Mouse (Mus musculus): ENCODE measurements around the gene Ankrd40. TPM values are rescaled to one million over a fixed set of nuclear protein-coding genes. Genes with fewer than 3 reads are reported as not detected.

Gene Ankrd40
- polyA plus RNA-seq (2015; fragmentation: Nextera tagmentation; extraction: Ambion mirVana): 52.3 and 52.5 TPM in 2 replicates

DNA sequence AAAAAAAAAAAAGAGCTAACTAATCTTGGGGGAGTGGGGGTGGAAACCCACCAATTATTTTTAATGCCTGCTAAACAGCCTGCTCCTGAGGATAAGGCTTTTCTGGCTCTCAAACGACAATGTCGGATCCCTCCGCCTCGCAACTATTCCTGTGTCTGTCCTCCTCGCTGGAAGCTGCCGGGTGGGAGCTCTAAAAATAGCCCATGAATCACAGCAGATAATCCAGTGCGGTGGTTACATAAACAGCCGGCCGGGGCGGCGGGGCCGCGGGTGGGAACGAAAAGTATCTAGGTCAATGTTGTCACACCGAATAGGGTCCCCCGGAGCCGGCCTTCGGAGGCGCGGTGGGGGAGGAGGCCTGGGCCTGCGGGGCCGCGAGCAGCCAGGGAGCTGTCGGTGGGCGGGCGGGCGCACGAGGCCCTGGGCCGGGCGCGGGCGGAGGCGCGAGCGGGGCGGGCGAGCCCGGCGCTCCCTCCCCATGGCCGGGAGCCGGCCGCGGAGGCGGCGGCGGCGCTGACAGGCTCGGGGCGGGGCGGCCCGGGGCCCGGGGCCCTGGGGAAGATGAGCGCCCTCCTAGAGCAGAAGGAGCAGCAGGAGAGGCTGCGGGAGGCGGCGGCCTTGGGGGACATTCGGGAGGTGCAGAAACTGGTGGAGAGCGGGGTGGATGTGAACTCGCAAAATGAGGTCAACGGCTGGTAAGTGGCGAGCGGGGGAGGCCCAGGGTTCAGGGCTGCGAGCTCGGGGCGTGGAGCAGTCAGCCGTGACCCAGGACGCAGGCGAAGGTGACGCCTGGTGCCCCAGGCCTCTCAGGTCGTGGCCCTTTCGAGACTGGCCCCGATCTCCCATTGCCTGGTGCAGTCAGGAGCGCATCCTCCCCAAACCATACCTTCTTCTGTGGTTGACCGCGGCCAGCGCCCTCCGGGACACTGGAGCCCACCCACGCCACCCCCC is at the start of gene Ankrd40:
Gene Ankrd40 (plus strand): TSS at position 309 of the 951 bp plus-strand sequence.
- peak within 1 kb of the TSS; percentile 66 for H3K4me2 ChIP-seq
- WGBS: under 1% methylated on average over 66 of the region's 78 CpGs
- H3K9me3 ChIP-seq (replicated peaks): no peaks in the 10 kb centered on the region
- H3K27me3 ChIP-seq: no peaks in the 10 kb centered on the region
- no peaks in the 10 kb centered on the region for H3K36me3 ChIP-seq
- ATAC-seq (replicated peaks; ENCODE audit: insufficient number of reproducible peaks, insufficient read depth, low FRiP score, low read depth): peak; percentile 91
- H3K4me3 ChIP-seq: peak within 1 kb of the TSS; percentile 89
- peaks cover 31% of the 10 kb centered on the region for H3K4me1 ChIP-seq (replicated peaks)
- peak within 1 kb of the TSS; percentile 97 for H3K9ac ChIP-seq
- peak within 1 kb of the TSS; percentile 98 for H3K27ac ChIP-seq

DNA sequence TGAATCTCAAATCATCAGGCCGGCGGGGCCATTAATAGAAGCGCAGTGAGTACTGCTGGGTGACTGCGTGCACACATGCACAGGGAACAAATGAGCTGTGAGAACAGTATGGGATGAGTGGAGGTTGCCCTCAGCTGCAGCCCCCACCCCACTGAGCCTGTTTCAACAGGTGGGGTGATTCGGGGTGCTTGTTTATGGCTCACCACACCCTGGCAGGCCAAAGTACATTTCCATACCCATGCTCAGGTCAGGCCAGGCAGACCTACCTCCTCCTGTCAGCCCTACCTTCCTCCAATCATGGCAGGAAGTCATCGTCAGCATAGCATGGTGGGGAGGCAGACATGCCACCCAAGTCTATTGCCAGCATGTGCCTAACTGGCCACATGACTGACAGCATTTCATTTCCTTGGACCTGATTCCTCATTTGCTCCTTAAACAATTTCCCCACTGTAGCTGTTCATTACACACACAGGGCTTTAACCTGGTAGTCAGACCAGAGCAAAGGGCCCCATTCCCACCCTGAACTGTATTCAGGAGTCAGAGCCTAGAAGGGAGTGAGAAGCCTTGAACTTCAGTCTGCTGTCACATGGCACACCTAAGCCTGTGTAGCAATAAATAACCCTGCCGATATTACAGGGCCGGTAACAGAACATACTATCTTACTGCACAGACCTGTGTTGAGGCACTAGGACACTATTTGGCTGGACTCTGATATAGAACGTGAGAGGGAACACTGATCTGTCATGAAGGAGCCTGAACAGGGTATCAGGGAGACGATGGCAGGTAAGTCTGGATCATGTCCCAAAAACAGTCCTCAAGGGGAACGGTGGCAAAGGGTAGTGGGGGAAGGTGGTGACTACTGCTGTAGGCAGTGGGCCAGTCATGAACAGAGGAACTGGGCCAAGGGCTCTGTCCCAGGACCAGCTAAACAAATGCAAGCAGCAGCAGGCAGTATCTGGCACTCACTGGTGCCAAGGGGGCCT is 46.3 kb upstream of the Ankrd40 start, which contains the start of gene Gm21885:
Gene Gm21885 (plus strand): TSS at position 675 of the 983 bp plus-strand sequence.
- no peak within 1 kb of the TSS for H3K9ac ChIP-seq
- WGBS: 64% methylated on average over 11 of the region's 11 CpGs
- H3K9me3 ChIP-seq (replicated peaks): no peaks in the 10 kb centered on the region
- ATAC-seq (replicated peaks; ENCODE audit: insufficient number of reproducible peaks, insufficient read depth, low FRiP score, low read depth): no peak
- H3K36me3 ChIP-seq: peaks cover 27% of the 10 kb centered on the region
- no peak within 1 kb of the TSS for H3K4me3 ChIP-seq
- no peaks in the 10 kb centered on the region for H3K27me3 ChIP-seq
- H3K4me2 ChIP-seq: no peak within 1 kb of the TSS
- peak within 1 kb of the TSS; percentile 1; the same call in 1 of the 2 replicates for H3K27ac ChIP-seq
- peaks cover 17% of the 10 kb centered on the region; the same call in 1 of the 2 replicates for H3K4me1 ChIP-seq (replicated peaks)

DNA sequence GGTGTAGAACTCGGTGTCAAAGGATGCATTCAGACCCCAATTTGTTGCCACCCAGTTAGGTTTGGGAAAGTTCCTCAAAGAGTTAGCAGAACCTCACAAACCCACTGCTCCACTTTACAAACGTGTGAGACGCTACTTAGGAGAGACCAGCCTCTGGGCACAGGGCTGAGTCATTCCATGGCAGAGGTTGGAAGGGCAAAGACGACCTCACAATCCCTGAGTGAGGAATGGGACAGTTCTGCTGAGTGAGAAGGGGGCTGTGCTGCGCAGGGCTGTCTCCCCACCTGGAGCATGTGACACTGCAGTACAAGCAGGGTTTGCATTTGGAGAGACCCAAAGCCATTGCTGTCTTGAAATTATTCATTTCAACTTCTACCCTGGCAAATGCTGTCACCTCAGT is 45.5 kb upstream of the Ankrd40 start:
- 55% methylated on average over 5 of the region's 5 CpGs for WGBS
- H3K36me3 ChIP-seq: peaks cover 33% of the 10 kb centered on the region

DNA sequence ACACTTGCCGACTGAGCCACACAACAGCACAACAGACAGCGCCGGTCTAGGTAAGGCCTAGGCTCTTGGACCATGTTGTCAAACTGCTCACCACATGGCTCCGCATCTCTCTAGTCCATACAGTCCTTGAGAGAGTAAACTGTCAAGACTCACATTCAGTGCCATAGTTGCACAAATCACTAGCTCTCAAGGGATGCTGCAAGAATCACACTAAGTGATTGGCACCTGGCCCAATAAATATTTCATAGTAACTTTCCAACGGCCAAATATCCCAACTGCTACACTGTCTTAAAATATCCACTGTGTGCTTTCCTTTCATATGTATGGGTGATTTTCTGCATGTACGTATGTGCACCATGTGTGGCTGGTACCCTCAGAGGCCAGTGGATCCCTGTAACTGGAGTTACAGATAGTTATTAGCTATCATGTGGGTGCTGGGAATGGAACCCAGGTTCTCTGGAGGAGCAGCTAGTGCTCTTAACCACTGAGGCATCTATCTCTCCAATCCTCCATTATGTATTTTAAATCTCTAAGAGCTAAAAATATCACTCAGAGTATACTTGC is 44.2 kb upstream of the Ankrd40 start:
- no peaks in the 10 kb centered on the region for H3K27me3 ChIP-seq
- no peak overlapping the region for H3K9ac ChIP-seq
- H3K27ac ChIP-seq: no peak overlapping the region
- H3K36me3 ChIP-seq: peaks cover 44% of the 10 kb centered on the region
- peaks cover 8% of the 10 kb centered on the region; the same call in 1 of the 2 replicates for H3K4me1 ChIP-seq (replicated peaks)
- no peaks in the 10 kb centered on the region for H3K9me3 ChIP-seq (replicated peaks)
- H3K4me2 ChIP-seq: no peak overlapping the region
- WGBS: 89% methylated on average over 6 of the region's 6 CpGs
- H3K4me3 ChIP-seq: no peak overlapping the region
- ATAC-seq (replicated peaks; ENCODE audit: insufficient number of reproducible peaks, insufficient read depth, low FRiP score, low read depth): no peak

More for the DNA sequence above, 45.5 kb upstream of the Ankrd40 start:
- ATAC-seq (replicated peaks; ENCODE audit: insufficient number of reproducible peaks, insufficient read depth, low FRiP score, low read depth): no peak
- H3K27ac ChIP-seq: no peak overlapping the region
- no peak overlapping the region for H3K9ac ChIP-seq
- H3K27me3 ChIP-seq: no peaks in the 10 kb centered on the region
- no peak overlapping the region for H3K4me2 ChIP-seq
- peaks cover 11% of the 10 kb centered on the region; the same call in 1 of the 2 replicates for H3K4me1 ChIP-seq (replicated peaks)
- H3K4me3 ChIP-seq: no peak overlapping the region
- H3K9me3 ChIP-seq (replicated peaks): no peaks in the 10 kb centered on the region

DNA sequence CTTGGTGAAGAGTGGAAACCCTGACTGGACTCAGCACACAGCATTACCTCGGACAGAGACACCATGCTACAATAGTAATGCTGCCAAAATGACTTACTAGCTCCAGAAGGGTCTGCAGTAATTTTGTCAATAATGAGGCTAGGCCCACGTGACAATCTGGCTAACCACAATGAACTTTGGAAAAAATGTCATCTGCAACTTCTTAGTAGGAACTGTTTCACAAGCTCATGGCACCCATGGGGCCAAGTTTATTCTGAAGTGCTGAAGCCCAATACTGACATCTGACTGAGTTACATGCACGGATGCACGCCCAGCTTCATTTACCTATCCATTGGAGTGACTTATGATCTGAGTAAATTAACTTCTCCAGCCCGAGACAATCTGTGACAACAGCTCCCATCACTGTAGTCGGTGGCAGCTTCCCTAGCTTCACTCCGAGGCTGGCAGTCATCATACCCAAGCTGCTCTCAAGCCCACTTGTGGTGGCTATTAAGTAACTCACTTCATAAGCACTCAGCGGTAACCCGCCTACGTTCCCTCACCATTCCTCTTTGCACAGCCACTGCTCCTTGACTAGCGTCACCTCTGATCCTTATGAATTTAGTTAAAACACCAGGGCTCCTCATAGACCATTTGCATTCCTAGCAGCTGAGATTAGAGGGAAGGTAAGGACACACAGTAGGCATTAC is 41.8 kb upstream of the Ankrd40 start:
- Histone ChIP-seq H3K36me3 (peaks cover 69% of the 10 kb centered on the region), H3K9ac (no peak overlapping the region), H3K27me3 (no peaks in the 10 kb centered on the region), H3K4me1 (replicated peaks) (peaks cover 8% of the 10 kb centered on the region; the same call in 1 of the 2 replicates), H3K4me3 (no peak overlapping the region), H3K9me3 (replicated peaks) (no peaks in the 10 kb centered on the region), H3K4me2 (no peak overlapping the region), H3K27ac (no peak overlapping the region)
- no peak for ATAC-seq (replicated peaks; ENCODE audit: insufficient number of reproducible peaks, insufficient read depth, low FRiP score, low read depth)
- WGBS: 88% methylated on average over 11 of the region's 11 CpGs

DNA sequence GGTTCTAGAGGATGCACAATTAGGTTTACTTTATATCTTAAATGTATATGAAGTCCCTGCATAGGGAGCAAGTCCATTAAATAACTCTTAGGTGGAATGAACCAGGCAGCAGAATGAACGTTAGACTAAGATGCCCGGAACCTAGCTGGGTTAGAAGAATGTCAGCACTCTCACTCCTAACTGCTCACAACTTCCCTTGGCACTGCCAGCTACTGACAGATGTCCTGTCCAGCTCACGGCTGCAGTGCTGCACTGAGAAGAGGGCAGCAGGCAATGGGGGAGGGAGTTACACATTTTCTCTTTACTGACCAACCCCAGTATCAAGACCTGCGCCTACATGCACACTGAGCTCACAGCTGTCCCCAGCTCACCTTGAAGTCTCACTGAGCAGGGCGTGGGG is 40.7 kb upstream of the Ankrd40 start:
- no peak overlapping the region for H3K9ac ChIP-seq
- ATAC-seq (replicated peaks; ENCODE audit: insufficient number of reproducible peaks, insufficient read depth, low FRiP score, low read depth): no peak
- H3K27ac ChIP-seq: no peak overlapping the region
- peaks cover 77% of the 10 kb centered on the region for H3K36me3 ChIP-seq
- 0 out of 2 replicates have a peak, but pooled peaks cover 4% of the 10 kb centered on the region for H3K4me1 ChIP-seq (replicated peaks)
- no peak overlapping the region for H3K4me3 ChIP-seq
- H3K4me2 ChIP-seq: no peak overlapping the region
- H3K27me3 ChIP-seq: no peaks in the 10 kb centered on the region
- 75% methylated on average over 5 of the region's 5 CpGs for WGBS
- no peaks in the 10 kb centered on the region for H3K9me3 ChIP-seq (replicated peaks)

DNA sequence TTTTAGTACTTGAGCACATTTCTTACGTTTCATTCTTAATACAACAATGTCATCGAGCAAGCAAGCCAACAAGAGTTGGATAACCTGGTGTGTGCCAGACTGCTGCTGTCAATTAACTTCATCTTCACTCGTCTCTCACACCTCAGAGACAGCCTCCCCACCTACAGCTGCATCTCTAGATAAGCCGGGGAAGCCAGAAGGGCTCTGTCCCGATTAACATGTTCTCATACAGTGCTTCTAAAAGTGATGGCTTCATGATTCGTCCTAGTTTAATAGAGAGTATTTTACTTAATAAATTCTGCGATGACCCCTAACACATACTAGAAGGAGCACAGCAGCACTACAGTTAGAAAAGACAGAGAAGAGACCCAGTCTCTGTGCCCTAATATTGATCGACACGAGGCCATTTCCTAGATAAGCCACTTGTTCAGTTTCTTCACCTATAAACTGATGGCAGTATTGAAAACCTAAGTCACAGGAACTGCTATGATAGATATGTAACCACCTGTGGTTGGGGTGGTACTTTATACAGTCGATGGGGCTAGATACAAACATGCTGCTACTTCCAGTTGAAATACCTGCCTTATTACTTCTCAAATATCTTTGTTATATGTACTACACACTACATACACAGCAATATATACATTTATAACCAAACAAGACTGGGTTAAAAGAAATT is 37.6 kb upstream of the Ankrd40 start:
- Histone ChIP-seq H3K27me3 (no peaks in the 10 kb centered on the region), H3K9ac (no peak overlapping the region), H3K4me1 (replicated peaks) (no peaks in the 10 kb centered on the region), H3K4me3 (no peak overlapping the region), H3K36me3 (peaks cover 87% of the 10 kb centered on the region), H3K9me3 (replicated peaks) (no peaks in the 10 kb centered on the region), H3K4me2 (no peak overlapping the region), H3K27ac (no peak overlapping the region)
- ATAC-seq (replicated peaks; ENCODE audit: insufficient number of reproducible peaks, insufficient read depth, low FRiP score, low read depth): no peak
- WGBS: 73% methylated on average over 10 of the region's 10 CpGs

DNA sequence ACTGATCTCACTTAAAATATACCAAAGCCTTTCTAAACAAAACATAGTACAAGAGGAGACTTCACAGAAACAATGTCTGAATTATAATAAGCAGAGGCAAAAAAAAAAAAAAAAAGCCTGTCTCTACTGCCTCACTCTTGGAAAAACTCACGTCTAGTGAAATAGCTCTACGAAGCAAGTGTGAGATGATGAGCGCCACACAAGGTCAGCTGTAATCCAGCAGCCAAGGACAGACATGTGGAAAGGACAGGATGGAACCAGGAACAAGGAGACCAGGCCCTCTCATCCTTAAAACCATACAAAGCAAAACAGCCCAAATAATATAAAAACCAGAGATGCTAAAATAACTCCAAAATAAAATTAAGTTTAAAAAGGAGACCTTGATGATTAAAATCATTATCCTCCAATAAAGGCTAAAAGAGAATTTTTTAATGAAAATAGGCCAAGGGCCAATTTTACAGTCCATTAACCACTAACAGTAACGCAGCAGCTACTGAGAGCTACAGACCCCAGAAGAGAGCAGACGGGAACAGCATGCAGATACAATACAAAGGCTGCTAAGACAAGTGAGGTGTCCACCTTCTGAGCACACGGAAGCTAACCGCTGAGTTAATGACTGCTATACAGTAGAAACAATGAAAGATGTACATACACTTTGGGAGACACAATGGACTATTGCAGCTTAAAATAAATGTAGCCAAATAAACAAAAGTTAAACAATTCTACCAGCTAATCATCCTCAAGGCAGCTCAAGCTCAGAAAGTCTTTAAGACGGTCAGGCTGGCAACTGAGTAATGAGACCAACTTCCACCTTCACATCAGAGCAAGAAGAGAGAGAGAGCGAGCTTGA is 32.6 kb upstream of the Ankrd40 start:
- Histone ChIP-seq H3K4me1 (replicated peaks) (no peaks in the 10 kb centered on the region), H3K9me3 (replicated peaks) (no peaks in the 10 kb centered on the region), H3K36me3 (peaks cover 88% of the 10 kb centered on the region), H3K27ac (peak overlapping the region; percentile 14; the same call in 1 of the 2 replicates), H3K4me3 (no peak overlapping the region), H3K9ac (no peak overlapping the region), H3K4me2 (no peak overlapping the region), H3K27me3 (no peaks in the 10 kb centered on the region)
- WGBS: 72% methylated on average over 9 of the region's 9 CpGs
- ATAC-seq (replicated peaks; ENCODE audit: insufficient number of reproducible peaks, insufficient read depth, low FRiP score, low read depth): no peak

DNA sequence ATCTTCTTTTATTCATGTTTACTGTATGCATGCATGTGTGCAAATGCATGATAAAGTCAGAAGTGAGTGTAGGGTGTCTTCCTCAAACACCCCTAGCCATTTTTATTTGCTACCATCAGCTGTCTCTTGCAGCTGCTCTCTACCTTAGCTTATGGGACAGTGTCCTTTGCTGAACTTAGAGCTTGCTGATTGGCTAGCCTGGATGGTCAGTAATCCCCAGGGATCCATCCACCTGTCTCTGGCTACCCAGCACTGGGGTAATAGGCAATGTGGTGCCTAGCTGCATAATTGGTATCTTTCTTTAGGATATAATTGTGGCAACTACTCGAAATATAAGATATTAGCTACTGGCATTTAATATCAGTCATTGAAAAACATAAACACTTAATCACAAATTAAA is 15.1 kb upstream of the Ankrd40 start:
- WGBS: 82% methylated on average over 1 of the region's 1 CpGs
- peaks cover 7% of the 10 kb centered on the region; the same call in 1 of the 2 replicates for H3K36me3 ChIP-seq
- no peak for ATAC-seq (replicated peaks; ENCODE audit: insufficient number of reproducible peaks, insufficient read depth, low FRiP score, low read depth)
- H3K4me1 ChIP-seq (replicated peaks): peaks cover 51% of the 10 kb centered on the region
- no peak overlapping the region for H3K27ac ChIP-seq
- no peak overlapping the region for H3K4me3 ChIP-seq
- H3K9ac ChIP-seq: no peak overlapping the region
- H3K9me3 ChIP-seq (replicated peaks): no peaks in the 10 kb centered on the region
- no peak overlapping the region for H3K4me2 ChIP-seq
- no peaks in the 10 kb centered on the region for H3K27me3 ChIP-seq
